Comparison of ENCODE assay signal across 23 mouse cellular contexts in genomic region chrX:13234709-13235108, GRCm38 (mm10). TPM values are rescaled to one million over a fixed set of nuclear protein-coding genes. Genes with fewer than 3 reads are reported as not detected.
DNase-seq lines count a peak whose midpoint lies in the region; ATAC-seq and TF ChIP-seq lines count a peak whose summit lies in the region.
"Had no signal": no experiment of that assay in that cellular context is flagged by ENCODE, and none has a peak within 500 bp of the region (broad histone marks: within the 10 kb centered on the region; RNA-seq: fewer than 3 reads in every experiment).

No protein-coding gene starts in this region.

- no peaks in the 10 kb centered on the region for H3K9me3 ChIP-seq in limb, embryonic 14.5 days (ENCODE audit: control insufficient read depth, low read length)
- H3K9me3 ChIP-seq: forebrain, embryonic 13.5 days; kidney, embryonic 15.5 days; midbrain, embryonic 15.5 days had no signal

- H3K4me2 ChIP-seq in limb, embryonic 14.5 days (replicated peaks; ENCODE audit: low read depth, low read length, severe bottlenecking): no peak overlapping the region
- H3K4me2 ChIP-seq: forebrain, embryonic 13.5 days; kidney, embryonic 15.5 days; midbrain, embryonic 15.5 days had no signal

- DNase-seq in kidney, adult 2 months: peak; percentile 7
- no peak for DNase-seq in kidney, postnatal 10 days
- peak; percentile 28 for DNase-seq in lung, postnatal 36 days
- DNase-seq in lung, postnatal 10 days: no peak
- DNase-seq in limb, embryonic 14.5 days (ENCODE audit: low spot score): no peak
- no peak for DNase-seq in spleen, postnatal 10 days (ENCODE audit: low spot score in 2 of 2)
- DNase-seq: adrenal gland, adult 2 months; cerebellum, adult 2 months; cerebellum, postnatal 14 days; gastrocnemius, postnatal 10 days; kidney, postnatal 4 days; lung, adult 2 months; spleen, adult 18-20 months; thymus, adult 2 months; thymus, postnatal 4 days had no signal

- H3K36me3 ChIP-seq in kidney, adult 2 months (ENCODE audit: control insufficient read depth, insufficient read depth, low read length): no peaks in the 10 kb centered on the region
- H3K36me3 ChIP-seq in limb, embryonic 14.5 days (ENCODE audit: control insufficient read depth, insufficient read depth, low read length): no peaks in the 10 kb centered on the region
- H3K36me3 ChIP-seq: kidney, embryonic 15.5 days; midbrain, embryonic 15.5 days had no signal

- ATAC-seq in common myeloid progenitor, adult 5-6 weeks (replicated peaks; ENCODE audit: low read depth, poor library complexity, severe bottlenecking): peak; percentile 16; the same call in 1 of the 2 replicates
- ATAC-seq in limb, embryonic 14.5 days (ENCODE audit: low FRiP score, low read depth): no peak
- ATAC-seq: activated CD4-positive, CD25-positive, alpha-beta regulatory T cell, adult 4 months; CD4-positive, CD25-positive, alpha-beta regulatory T cell, adult 4 months; forebrain, embryonic 13.5 days; hindbrain, embryonic 16.5 days; midbrain, embryonic 15.5 days had no signal

- no peak overlapping the region for H3K9ac ChIP-seq in limb, embryonic 14.5 days (ENCODE audit: low read depth, low read length, severe bottlenecking)
- H3K9ac ChIP-seq: forebrain, embryonic 13.5 days; kidney, embryonic 15.5 days; liver, embryonic 14.5 days; midbrain, embryonic 15.5 days had no signal

- no peak for TF ChIP-seq CTCF in kidney, adult 2 months (conservative IDR thresholded peaks at IDR 0.05; ENCODE audit: insufficient read depth, insufficient read length, low read depth, low read length)

- 43% methylated on average over 4 of the region's 4 CpGs for WGBS in kidney, adult 2 months
- 19% methylated on average over 4 of the region's 4 CpGs for WGBS in limb, embryonic 14.5 days

- H3K27me3 ChIP-seq in kidney, adult 2 months (replicated peaks; ENCODE audit: control insufficient read depth, insufficient read depth, low read length): no peaks in the 10 kb centered on the region
- no peaks in the 10 kb centered on the region for H3K27me3 ChIP-seq in limb, embryonic 14.5 days (ENCODE audit: control insufficient read depth, insufficient read depth, low read length)

- TF ChIP-seq POLR2A in kidney, adult 2 months (IDR thresholded peaks at IDR 0.05; ENCODE audit: low read depth, low read length): no peak
- no peak for TF ChIP-seq POLR2A in limb, embryonic 14.5 days (IDR thresholded peaks at IDR 0.05; ENCODE audit: borderline replicate concordance, extremely low read depth, insufficient read depth, insufficient read length)

- no peak overlapping the region for H3K27ac ChIP-seq in kidney, adult 2 months (ENCODE audit: insufficient read depth, low read depth, low read length)
- peak overlapping the region; percentile 33; the same call in 1 of the 2 replicates for H3K27ac ChIP-seq in limb, embryonic 14.5 days (replicated peaks; ENCODE audit: low read depth, low read length)
- H3K27ac ChIP-seq: forebrain, embryonic 13.5 days; liver, embryonic 14.5 days; midbrain, embryonic 15.5 days had no signal

- no peak overlapping the region for H3K4me3 ChIP-seq in kidney, adult 2 months (ENCODE audit: insufficient read depth, low read depth, low read length)
- H3K4me3 ChIP-seq in limb, embryonic 14.5 days (replicated peaks; ENCODE audit: low read length): no peak overlapping the region
- H3K4me3 ChIP-seq: forebrain, embryonic 13.5 days; kidney, embryonic 15.5 days; midbrain, embryonic 15.5 days had no signal

- peaks cover 8% of the 10 kb centered on the region for H3K4me1 ChIP-seq in kidney, adult 2 months (ENCODE audit: control insufficient read depth, insufficient read depth, low read length)
- H3K4me1 ChIP-seq in limb, embryonic 14.5 days (ENCODE audit: control insufficient read depth, insufficient read depth, low read length): no peaks in the 10 kb centered on the region

RNA-seq across cellular contexts. Expression of gene Ddx3x, which starts 46.1 kb away (rescaled TPM):
- polyA plus RNA-seq in kidney, adult 2 months (2012; rRNA removed): 38.9 and 41.4 TPM in 2 replicates
- total RNA-seq in common myeloid progenitor, adult 5-6 weeks (2017): 557 and 585 TPM in 2 replicates
- 91.4 and 100 TPM in 2 replicates for polyA plus RNA-seq in limb, embryonic 14.5 days (2012; rRNA removed)
- 126 and 159 TPM in 2 replicates for polyA plus RNA-seq in limb, embryonic 14.5 days (2014; fragmentation: Nextera tagmentation; extraction: Ambion mirVana)

Comparison
In these comparisons a context has a peak if more than half of its experiments do, and no peak if none do; other contexts are left out.
1. DNase-seq: peak in kidney, adult 2 months (single experiment) and lung, postnatal 36 days (single experiment); none in kidney, postnatal 10 days (single experiment), lung, postnatal 10 days (single experiment), limb, embryonic 14.5 days (single experiment) and spleen, postnatal 10 days (0 of 2).